Mouse (Mus musculus) left cerebral cortex, adult 18-20 months (tissue): ENCODE results near the gene Rnaseh1. TPM values are rescaled to one million over a fixed set of nuclear protein-coding genes. Genes with fewer than 3 reads are reported as not detected.

ENCODE experiments used
- DNase-seq, 2 experiments: peaks; one replicate each; pipeline ENCODE4 v3.0.0; 2021 to 2022; ENCODE audit warnings: low spot score in 2 of 2, mixed read lengths in 1 of 2
- long read RNA-seq, 2 experiments: library from polyadenylated mRNA; stranded (forward); transcript quantifications; one replicate each; pipeline ENCODE4 v2.0.0; 2021
- total RNA-seq, 2 experiments: library from RNA; stranded (reverse); gene quantifications; 2 replicates each; pipeline ENCODE4 v1.2.3; 2021

Rnaseh1 gene
- 10 to 100 TPM; 13.1 to 16.2 TPM for total RNA-seq
- long read RNA-seq, experiment 1, transcript Rnaseh1-201 (8 exons, 1,455 nt): major isoform, 10 of 19 reads
- long read RNA-seq, experiment 1, partial matches to known transcripts: 2 of 19 reads
- long read RNA-seq, experiment 1, other reads (novel, unspliced or antisense): 7 of 19 reads
- long read RNA-seq, experiment 2, transcript Rnaseh1-201 (8 exons, 1,455 nt): major isoform, 8 of 13 reads
- long read RNA-seq, experiment 2, partial matches to known transcripts: 1 of 13 reads
- long read RNA-seq, experiment 2, other reads (novel, unspliced or antisense): 4 of 13 reads

- DNase-seq: peak; percentile 92 to 94
Observed at GRCm38 (mm10) chr12:28649141-28650110, at the start of gene Rnaseh1. Gene Rnaseh1 (plus strand): TSS chr12:28649602.

- DNase-seq: no peak
Observed at GRCm38 (mm10) chr12:28602259-28602658, 47.1 kb upstream of the Rnaseh1 start.

- DNase-seq: no peak
Observed at GRCm38 (mm10) chr12:28603494-28603893, 45.9 kb upstream of the Rnaseh1 start.

GRCm38 (mm10) chr12:28607546-28608305 lies 41.7 kb upstream of the Rnaseh1 start:
- peak; percentile 25 to 34 for DNase-seq

- DNase-seq: peak; percentile 49 to 54
Observed at GRCm38 (mm10) chr12:28612391-28612790, 37.0 kb upstream of the Rnaseh1 start.

GRCm38 (mm10) chr12:28614401-28614800 lies 35.0 kb upstream of the Rnaseh1 start:
- no peak for DNase-seq

GRCm38 (mm10) chr12:28617297-28617696 lies 32.1 kb upstream of the Rnaseh1 start:
- DNase-seq: no peak

- no peak for DNase-seq
Observed at GRCm38 (mm10) chr12:28621451-28622166, 27.8 kb upstream of the Rnaseh1 start.

GRCm38 (mm10) chr12:28622167-28622532 lies 27.3 kb upstream of the Rnaseh1 start:
- peak; percentile 33 to 50 for DNase-seq

GRCm38 (mm10) chr12:28622641-28623040 lies 26.8 kb upstream of the Rnaseh1 start:
- DNase-seq: no peak

- no peak for DNase-seq
Observed at GRCm38 (mm10) chr12:28623195-28623594, 26.2 kb upstream of the Rnaseh1 start, which contains the start of gene Colec11. Gene Colec11 (minus strand): TSS chr12:28623377.

- DNase-seq: no peak
Observed at GRCm38 (mm10) chr12:28624251-28624650, 25.2 kb upstream of the Rnaseh1 start.

GRCm38 (mm10) chr12:28625407-28625806 lies 24.0 kb upstream of the Rnaseh1 start:
- no peak for DNase-seq

GRCm38 (mm10) chr12:28627092-28627491 lies 22.3 kb upstream of the Rnaseh1 start:
- DNase-seq: no peak

- DNase-seq: no peak
Observed at GRCm38 (mm10) chr12:28628436-28628835, 21.0 kb upstream of the Rnaseh1 start.

GRCm38 (mm10) chr12:28635058-28635534 lies 14.3 kb upstream of the Rnaseh1 start:
- DNase-seq: no peak

- DNase-seq: peak; percentile 92 to 93
Observed at GRCm38 (mm10) chr12:28635535-28636476, 13.6 kb upstream of the Rnaseh1 start, which contains the start of gene Rps7. Gene Rps7 (minus strand): TSS chr12:28635953.

- no peak for DNase-seq
Observed at GRCm38 (mm10) chr12:28636543-28636942, 12.9 kb upstream of the Rnaseh1 start.

- DNase-seq: no peak
Observed at GRCm38 (mm10) chr12:28638778-28639177, 10.6 kb upstream of the Rnaseh1 start.
